Mouse (Mus musculus): ENCODE data around the gene Tiam1. TPM values are rescaled to one million over a fixed set of nuclear protein-coding genes. Genes with fewer than 3 reads are reported as not detected.

Tiam1 gene
- 11.1 and 12.8 TPM in 2 replicates for polyA plus RNA-seq (2015; fragmentation: Nextera tagmentation; extraction: Ambion mirVana)

DNA sequence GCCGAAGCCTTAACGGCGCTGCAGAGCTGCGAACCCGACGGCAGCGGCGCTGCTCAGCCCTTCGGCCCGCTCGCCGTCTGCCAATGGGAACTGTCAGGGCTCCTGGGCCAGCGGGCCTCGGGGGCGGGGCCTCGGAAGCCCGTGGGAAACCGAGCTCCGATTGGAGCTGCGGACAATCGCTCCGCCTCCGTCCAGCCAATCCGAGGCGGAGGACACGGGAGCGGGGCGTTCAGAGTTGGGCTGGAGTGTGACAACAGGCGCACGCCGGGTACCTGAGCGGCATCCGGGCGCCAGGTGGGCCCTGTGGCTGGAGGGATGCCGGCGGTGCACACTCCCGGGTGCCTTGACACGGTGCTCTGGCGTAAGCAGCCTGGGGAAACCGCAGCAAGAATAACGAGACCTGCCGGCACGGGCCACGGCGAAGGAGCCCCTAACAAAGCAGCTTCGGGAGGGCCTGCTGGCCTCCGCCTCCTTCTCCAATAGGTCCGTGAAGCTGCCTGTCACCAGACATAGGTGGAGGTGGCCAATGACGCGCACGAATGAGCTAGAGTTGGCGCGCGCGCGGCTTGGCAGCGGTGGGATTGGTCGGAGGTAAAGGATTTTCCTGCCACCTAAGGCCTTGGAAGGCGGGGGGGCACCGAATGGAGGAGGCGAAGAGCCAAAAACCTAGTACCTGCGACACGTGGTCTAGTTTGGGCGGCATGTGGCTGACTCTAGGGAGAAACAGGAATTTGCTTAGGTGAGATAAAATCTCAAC, at the start of gene Tiam1:
Gene Tiam1, minus strand, starts transcription at position 10 of the 757 bp plus-strand sequence.
- peaks cover 10% of the 10 kb centered on the region; the same call in 1 of the 2 replicates for H3K4me1 ChIP-seq (replicated peaks; ENCODE audit: control insufficient read depth, insufficient read depth, low read length)
- H3K27ac ChIP-seq (ENCODE audit: low read length) = peak within 1 kb of the TSS; percentile 88
- peak; percentile 98 for ATAC-seq (ENCODE audit: low read depth)
- WGBS = under 1% methylated on average over 64 of the region's 64 CpGs
- H3K9ac ChIP-seq (ENCODE audit: low read length) = peak within 1 kb of the TSS; percentile 80
- peaks cover 3% of the 10 kb centered on the region for H3K27me3 ChIP-seq (ENCODE audit: control insufficient read depth, insufficient read depth, low read depth, low read length)
- no peaks in the 10 kb centered on the region for H3K9me3 ChIP-seq (ENCODE audit: control insufficient read depth, low read length)
- H3K36me3 ChIP-seq (ENCODE audit: control insufficient read depth, insufficient read depth, low read length) = no peaks in the 10 kb centered on the region
- H3K4me2 ChIP-seq (ENCODE audit: low read depth, low read length) = peak within 1 kb of the TSS; percentile 74
- peak within 1 kb of the TSS; percentile 77 for H3K4me3 ChIP-seq (ENCODE audit: low read length)

DNA sequence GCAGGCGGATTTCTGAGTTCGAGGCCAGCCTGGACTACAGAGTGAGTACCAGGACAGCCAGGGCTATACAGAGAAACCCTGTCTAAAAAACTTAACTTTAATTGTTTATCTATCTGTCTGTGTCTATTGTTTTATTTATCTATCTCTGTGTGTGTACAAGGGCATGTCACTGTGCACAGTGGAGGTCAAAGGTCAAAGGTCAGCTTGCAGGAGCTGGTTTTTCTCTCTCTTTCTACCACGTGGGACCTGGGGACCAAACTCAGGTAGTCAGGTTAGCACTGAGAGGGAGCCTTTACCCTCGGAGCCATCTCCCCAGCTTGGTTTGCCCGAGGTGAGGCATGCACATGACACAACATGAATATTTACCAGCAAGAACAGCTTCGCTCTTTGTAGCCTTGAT, 47.7 kb upstream of the Tiam1 start:
- Histone ChIP-seq H3K36me3 (ENCODE audit: control insufficient read depth, insufficient read depth, low read length) (no peaks in the 10 kb centered on the region), H3K27me3 (ENCODE audit: control insufficient read depth, insufficient read depth, low read depth, low read length) (no peaks in the 10 kb centered on the region), H3K4me3 (ENCODE audit: low read length) (no peak overlapping the region), H3K27ac (ENCODE audit: low read length) (no peak overlapping the region), H3K9ac (ENCODE audit: low read length) (no peak overlapping the region), H3K4me2 (ENCODE audit: low read depth, low read length) (no peak overlapping the region), H3K9me3 (ENCODE audit: control insufficient read depth, low read length) (no peaks in the 10 kb centered on the region), H3K4me1 (replicated peaks; ENCODE audit: control insufficient read depth, insufficient read depth, low read length) (0 out of 2 replicates have a peak, but pooled peaks cover 3% of the 10 kb centered on the region)
- 69% methylated on average over 6 of the region's 6 CpGs for WGBS
- ATAC-seq (ENCODE audit: low read depth) = no peak

DNA sequence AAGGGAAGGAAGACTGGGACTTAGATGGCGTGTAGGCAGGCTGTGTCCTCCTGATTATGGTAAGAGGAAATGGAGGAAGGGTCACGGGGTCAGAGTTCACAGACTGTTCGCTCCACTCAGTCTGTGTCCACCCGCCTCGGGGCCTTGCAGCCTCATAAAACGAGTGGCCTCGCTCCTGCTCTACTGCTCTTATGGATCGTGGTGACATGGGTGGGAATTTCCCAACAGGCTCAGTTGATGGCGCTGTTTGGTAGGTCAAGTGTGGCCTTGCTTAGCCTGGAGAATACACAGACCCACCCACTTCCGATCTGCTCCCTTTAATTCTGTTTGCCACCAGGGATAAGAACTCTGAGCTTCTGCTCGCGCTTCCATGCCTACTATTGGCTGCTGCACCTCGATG, 43.9 kb upstream of the Tiam1 start:
- peak; percentile 63 for ATAC-seq (ENCODE audit: low read depth)
- peak overlapping the region; percentile 22; the same call in 1 of the 2 replicates for H3K4me2 ChIP-seq (ENCODE audit: low read depth, low read length)
- H3K9ac ChIP-seq (ENCODE audit: low read length) = no peak overlapping the region
- no peaks in the 10 kb centered on the region for H3K9me3 ChIP-seq (ENCODE audit: control insufficient read depth, low read length)
- H3K36me3 ChIP-seq (ENCODE audit: control insufficient read depth, insufficient read depth, low read length) = no peaks in the 10 kb centered on the region
- 22% methylated on average over 13 of the region's 13 CpGs for WGBS
- H3K27ac ChIP-seq (ENCODE audit: low read length) = no peak overlapping the region
- H3K27me3 ChIP-seq (ENCODE audit: control insufficient read depth, insufficient read depth, low read depth, low read length) = no peaks in the 10 kb centered on the region
- no peak overlapping the region for H3K4me3 ChIP-seq (ENCODE audit: low read length)
- H3K4me1 ChIP-seq (replicated peaks; ENCODE audit: control insufficient read depth, insufficient read depth, low read length) = 0 out of 2 replicates have a peak, but pooled peaks cover 3% of the 10 kb centered on the region

DNA sequence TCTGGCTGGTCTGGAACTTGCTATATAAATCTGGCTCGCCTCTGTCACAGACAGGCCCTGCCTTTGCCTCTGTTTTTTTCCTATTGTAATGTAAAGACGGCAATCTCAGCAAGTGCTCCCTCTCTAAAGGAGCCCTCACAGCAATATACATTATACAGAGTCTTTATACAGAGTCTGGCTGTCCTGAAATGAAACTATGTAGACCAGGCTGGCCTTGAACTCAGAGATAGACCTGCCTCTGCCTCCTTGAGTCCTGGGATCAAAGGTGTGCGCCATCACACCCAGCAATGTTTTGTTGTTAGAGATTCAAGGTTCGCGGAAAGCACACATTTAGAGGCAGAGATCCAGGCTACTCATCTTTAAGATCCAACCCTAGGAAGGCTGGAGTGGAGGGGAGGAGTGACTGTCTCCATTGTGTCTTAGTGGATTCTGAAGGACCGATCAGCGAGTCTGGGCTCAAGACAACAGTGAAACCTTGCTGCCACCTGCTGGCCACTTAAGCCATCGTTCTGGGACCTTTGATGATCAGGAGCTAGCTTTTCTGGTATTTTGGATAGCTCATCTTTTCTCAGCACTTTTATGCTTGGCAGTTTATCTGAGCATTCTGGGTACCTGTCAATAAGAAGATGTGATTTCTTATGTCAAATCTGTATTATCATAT, 42.5 kb upstream of the Tiam1 start:
- Histone ChIP-seq H3K4me3 (ENCODE audit: low read length) (no peak overlapping the region), H3K9me3 (ENCODE audit: control insufficient read depth, low read length) (no peaks in the 10 kb centered on the region), H3K4me1 (replicated peaks; ENCODE audit: control insufficient read depth, insufficient read depth, low read length) (0 out of 2 replicates have a peak, but pooled peaks cover 3% of the 10 kb centered on the region), H3K9ac (ENCODE audit: low read length) (no peak overlapping the region), H3K27me3 (ENCODE audit: control insufficient read depth, insufficient read depth, low read depth, low read length) (no peaks in the 10 kb centered on the region), H3K27ac (ENCODE audit: low read length) (no peak overlapping the region), H3K4me2 (ENCODE audit: low read depth, low read length) (no peak overlapping the region), H3K36me3 (ENCODE audit: control insufficient read depth, insufficient read depth, low read length) (no peaks in the 10 kb centered on the region)
- peak; percentile 53; the same call in 1 of the 2 replicates for ATAC-seq (ENCODE audit: low read depth)
- WGBS = 47% methylated on average over 8 of the region's 8 CpGs

DNA sequence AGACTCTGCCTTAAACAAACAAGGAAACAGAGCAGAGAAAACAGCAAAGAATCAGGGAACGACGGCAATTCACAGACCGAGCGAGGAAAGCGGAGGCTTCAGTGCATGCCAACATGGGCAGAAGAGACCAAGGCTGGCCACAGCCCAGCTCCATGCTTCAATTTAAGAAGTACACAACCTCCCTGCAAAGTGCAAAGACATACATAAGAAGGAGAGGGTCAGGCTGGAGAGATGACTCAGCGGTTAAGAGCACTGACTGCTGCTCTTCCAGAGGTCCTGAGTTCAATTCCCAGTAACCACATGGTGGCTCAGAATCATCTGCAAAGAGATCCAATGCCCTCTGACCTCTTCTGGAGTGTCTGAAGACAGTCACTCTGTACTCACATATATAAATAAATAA, 40.6 kb upstream of the Tiam1 start:
- Histone ChIP-seq H3K36me3 (ENCODE audit: control insufficient read depth, insufficient read depth, low read length) (no peaks in the 10 kb centered on the region), H3K9me3 (ENCODE audit: control insufficient read depth, low read length) (no peaks in the 10 kb centered on the region), H3K27ac (ENCODE audit: low read length) (no peak overlapping the region), H3K4me3 (ENCODE audit: low read length) (no peak overlapping the region), H3K4me2 (ENCODE audit: low read depth, low read length) (no peak overlapping the region), H3K4me1 (replicated peaks; ENCODE audit: control insufficient read depth, insufficient read depth, low read length) (0 out of 2 replicates have a peak, but pooled peaks cover 3% of the 10 kb centered on the region), H3K27me3 (ENCODE audit: control insufficient read depth, insufficient read depth, low read depth, low read length) (no peaks in the 10 kb centered on the region), H3K9ac (ENCODE audit: low read length) (no peak overlapping the region)
- WGBS = 79% methylated on average over 6 of the region's 6 CpGs
- ATAC-seq (ENCODE audit: low read depth) = no peak

DNA sequence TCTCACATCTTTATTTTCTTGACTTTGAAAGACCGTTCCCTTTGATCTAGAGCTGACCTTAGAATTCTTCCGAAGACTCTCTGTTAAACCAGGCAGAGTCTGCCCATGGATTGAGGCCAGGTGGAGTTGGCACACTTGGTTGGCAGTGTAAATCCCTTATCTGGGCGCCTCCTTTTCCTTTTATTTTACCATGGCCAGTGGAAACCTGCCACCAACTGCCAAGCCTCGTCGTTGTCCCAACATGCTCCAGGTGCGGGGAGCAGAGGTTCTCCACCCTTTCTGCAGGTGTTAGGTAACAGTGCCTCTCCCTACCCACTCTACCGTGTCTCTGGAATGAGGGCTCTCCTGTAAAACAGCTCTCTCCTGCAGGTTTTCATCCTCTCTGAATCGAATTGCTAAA, 38.1 kb upstream of the Tiam1 start:
- no peaks in the 10 kb centered on the region for H3K4me1 ChIP-seq (replicated peaks; ENCODE audit: control insufficient read depth, insufficient read depth, low read length)
- H3K27ac ChIP-seq (ENCODE audit: low read length) = no peak overlapping the region
- 68% methylated on average over 8 of the region's 8 CpGs for WGBS
- H3K4me2 ChIP-seq (ENCODE audit: low read depth, low read length) = no peak overlapping the region
- no peak overlapping the region for H3K4me3 ChIP-seq (ENCODE audit: low read length)
- no peak overlapping the region for H3K9ac ChIP-seq (ENCODE audit: low read length)
- H3K9me3 ChIP-seq (ENCODE audit: control insufficient read depth, low read length) = no peaks in the 10 kb centered on the region
- no peaks in the 10 kb centered on the region for H3K27me3 ChIP-seq (ENCODE audit: control insufficient read depth, insufficient read depth, low read depth, low read length)
- ATAC-seq (ENCODE audit: low read depth) = no peak
- H3K36me3 ChIP-seq (ENCODE audit: control insufficient read depth, insufficient read depth, low read length) = no peaks in the 10 kb centered on the region

DNA sequence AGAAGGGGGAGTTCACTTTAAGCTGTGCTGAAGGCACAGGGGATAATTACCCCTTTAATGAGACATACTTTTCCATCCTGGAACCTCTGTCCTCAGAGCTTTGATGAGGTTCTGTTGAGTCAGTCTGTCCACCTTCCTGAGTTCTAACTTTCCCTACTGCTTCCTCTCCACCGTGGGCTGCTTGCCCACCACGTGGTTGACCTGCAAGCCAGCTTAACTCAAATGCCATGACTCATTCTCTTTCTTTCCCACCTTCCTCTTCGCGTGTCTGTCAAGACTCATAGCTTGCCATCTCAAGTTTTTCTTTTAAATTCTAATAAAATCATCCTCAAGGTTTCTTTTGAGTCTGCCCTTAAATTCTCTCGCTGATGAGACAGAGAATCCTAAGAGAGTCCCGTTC, 37.4 kb upstream of the Tiam1 start:
- no peaks in the 10 kb centered on the region for H3K27me3 ChIP-seq (ENCODE audit: control insufficient read depth, insufficient read depth, low read depth, low read length)

DNA sequence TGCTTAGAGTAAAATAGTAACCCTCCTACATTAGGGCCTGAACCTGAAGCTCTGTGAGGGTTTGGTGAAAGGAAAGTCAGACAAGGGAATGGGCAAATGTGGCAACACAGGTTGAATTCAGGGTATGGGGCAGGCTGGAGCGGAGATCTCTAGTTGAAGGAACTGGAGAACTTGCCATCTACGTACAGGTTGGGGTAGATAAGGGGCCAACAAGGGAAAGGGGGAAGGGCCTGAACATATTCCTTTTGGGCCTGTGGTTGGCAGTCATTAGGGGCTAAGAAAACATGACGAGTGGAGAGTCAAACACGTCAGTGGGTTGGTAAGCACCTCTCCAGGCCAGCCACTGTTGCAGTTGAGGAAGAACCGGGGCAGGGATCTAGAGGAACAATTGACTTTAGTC, 36.3 kb upstream of the Tiam1 start:
- no peaks in the 10 kb centered on the region for H3K9me3 ChIP-seq (ENCODE audit: control insufficient read depth, low read length)
- H3K27me3 ChIP-seq (ENCODE audit: control insufficient read depth, insufficient read depth, low read depth, low read length) = no peaks in the 10 kb centered on the region
- WGBS = 63% methylated on average over 5 of the region's 5 CpGs
- H3K27ac ChIP-seq (ENCODE audit: low read length) = 0 out of 2 replicates have a peak overlapping the region, but pooled peaks have one; percentile 45
- H3K4me1 ChIP-seq (replicated peaks; ENCODE audit: control insufficient read depth, insufficient read depth, low read length) = no peaks in the 10 kb centered on the region
- ATAC-seq (ENCODE audit: low read depth) = peak; percentile 53
- H3K4me2 ChIP-seq (ENCODE audit: low read depth, low read length) = no peak overlapping the region
- no peaks in the 10 kb centered on the region for H3K36me3 ChIP-seq (ENCODE audit: control insufficient read depth, insufficient read depth, low read length)
- H3K4me3 ChIP-seq (ENCODE audit: low read length) = no peak overlapping the region
- no peak overlapping the region for H3K9ac ChIP-seq (ENCODE audit: low read length)

More for the DNA sequence above, 37.4 kb upstream of the Tiam1 start:
- Histone ChIP-seq H3K9ac (ENCODE audit: low read length) (no peak overlapping the region), H3K4me1 (replicated peaks; ENCODE audit: control insufficient read depth, insufficient read depth, low read length) (no peaks in the 10 kb centered on the region), H3K4me3 (ENCODE audit: low read length) (no peak overlapping the region), H3K9me3 (ENCODE audit: control insufficient read depth, low read length) (no peaks in the 10 kb centered on the region), H3K36me3 (ENCODE audit: control insufficient read depth, insufficient read depth, low read length) (no peaks in the 10 kb centered on the region), H3K27ac (ENCODE audit: low read length) (no peak overlapping the region), H3K4me2 (ENCODE audit: low read depth, low read length) (no peak overlapping the region)
- 82% methylated on average over 6 of the region's 6 CpGs for WGBS
- ATAC-seq (ENCODE audit: low read depth) = no peak

DNA sequence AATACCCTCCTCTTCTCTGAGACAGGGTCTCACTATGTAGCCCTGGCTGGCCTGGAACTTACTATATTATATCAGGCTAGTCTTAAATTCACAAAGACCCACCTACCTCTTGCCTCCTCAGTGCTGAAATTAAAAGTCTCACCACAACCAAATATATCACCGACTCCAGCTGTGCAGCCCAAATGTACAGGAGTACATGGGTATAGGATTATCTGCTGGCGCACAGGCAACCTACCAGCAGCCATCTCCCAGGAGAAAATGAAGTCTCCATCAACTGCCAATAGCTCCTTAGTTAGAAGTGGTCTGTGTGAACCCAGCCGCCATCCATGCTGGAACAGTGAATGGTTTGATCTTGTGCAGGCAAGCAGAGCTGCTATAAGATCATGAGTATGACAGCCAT, 34.8 kb upstream of the Tiam1 start:
- Histone ChIP-seq H3K36me3 (ENCODE audit: control insufficient read depth, insufficient read depth, low read length) (no peaks in the 10 kb centered on the region), H3K9me3 (ENCODE audit: control insufficient read depth, low read length) (no peaks in the 10 kb centered on the region), H3K4me2 (ENCODE audit: low read depth, low read length) (no peak overlapping the region), H3K9ac (ENCODE audit: low read length) (no peak overlapping the region), H3K27ac (ENCODE audit: low read length) (no peak overlapping the region), H3K27me3 (ENCODE audit: control insufficient read depth, insufficient read depth, low read depth, low read length) (no peaks in the 10 kb centered on the region), H3K4me3 (ENCODE audit: low read length) (no peak overlapping the region), H3K4me1 (replicated peaks; ENCODE audit: control insufficient read depth, insufficient read depth, low read length) (no peaks in the 10 kb centered on the region)
- 92% methylated on average over 3 of the region's 3 CpGs for WGBS
- no peak for ATAC-seq (ENCODE audit: low read depth)
